Mouse (Mus musculus): ENCODE results near the gene Svip.

Gene Svip

GRCm38 (mm10) chr7:51962219-51962952, 43.4 kb downstream of the Svip start:
- DNase-seq (ENCODE audit: low read depth, low spot score), result no peak

- no peak for DNase-seq (ENCODE audit: low read depth, low spot score)
Measured at GRCm38 (mm10) chr7:51960698-51961374, 45.0 kb downstream of the Svip start.

- no peak for DNase-seq (ENCODE audit: low read depth, low spot score)
Measured at GRCm38 (mm10) chr7:51957766-51958165, 48.1 kb downstream of the Svip start.

- no peak for DNase-seq (ENCODE audit: low read depth, low spot score)
Measured at GRCm38 (mm10) chr7:51955424-51956041, 50.3 kb downstream of the Svip start.
